Mouse (Mus musculus): Measurements from ENCODE around the gene Sgsm2. TPM values are rescaled to one million over a fixed set of nuclear protein-coding genes. Genes with fewer than 3 reads are reported as not detected.

The Sgsm2 gene
- polyA plus RNA-seq, 1 experiment from 2014 or later, result 6.0 TPM

DNA sequence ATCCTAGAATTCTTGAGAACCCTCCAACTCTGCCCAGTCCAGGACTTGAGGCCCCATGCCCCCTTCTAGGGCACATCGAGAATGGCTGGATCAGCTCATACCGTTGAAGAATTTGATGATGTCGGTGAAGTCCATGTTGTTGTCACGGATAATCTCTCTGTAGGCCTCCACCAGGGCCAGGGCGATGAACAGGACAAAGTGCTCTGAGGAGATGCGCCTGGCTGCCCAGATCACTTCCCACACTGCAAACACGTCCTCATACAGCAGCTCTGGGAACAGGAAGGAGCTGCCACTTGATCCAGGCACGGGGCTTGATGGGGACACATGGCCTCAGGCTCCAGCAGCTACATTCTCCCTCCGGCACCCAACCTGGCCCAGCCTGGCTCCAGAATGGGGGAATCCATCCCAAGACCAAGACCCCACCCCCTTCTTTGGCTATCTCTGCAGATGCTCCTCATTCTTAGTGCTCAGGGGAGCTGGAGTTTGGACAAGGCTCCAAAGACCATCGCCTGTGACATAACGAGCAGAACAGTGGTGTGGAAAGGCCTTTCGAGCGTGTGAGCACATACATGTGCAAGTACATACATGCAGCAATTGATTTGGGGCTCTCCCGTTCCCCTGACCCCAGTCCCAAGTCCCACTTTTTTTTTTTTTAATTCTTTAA, 45.7 kb downstream of the Sgsm2 start:
- no peaks in the 10 kb centered on the region for H3K36me3 ChIP-seq (ENCODE audit: control insufficient read depth, insufficient read depth, low read length)
- H3K27ac ChIP-seq (ENCODE audit: low read length), result no peak overlapping the region
- H3K9me3 ChIP-seq (replicated peaks; ENCODE audit: control insufficient read depth, low read length), result no peaks in the 10 kb centered on the region
- ATAC-seq (ENCODE audit: insufficient read depth, low FRiP score), result no peak
- no peaks in the 10 kb centered on the region for H3K27me3 ChIP-seq (ENCODE audit: control insufficient read depth, insufficient read depth, low read length)
- H3K4me1 ChIP-seq (ENCODE audit: control insufficient read depth, insufficient read depth, low read length), result peaks cover 11% of the 10 kb centered on the region
- no peak overlapping the region for H3K4me3 ChIP-seq (replicated peaks; ENCODE audit: low read length)
- H3K4me2 ChIP-seq (ENCODE audit: low read depth, low read length), result no peak overlapping the region
- 81% methylated on average over 14 of the region's 14 CpGs for WGBS
- H3K9ac ChIP-seq (ENCODE audit: low read length), result no peak overlapping the region

DNA sequence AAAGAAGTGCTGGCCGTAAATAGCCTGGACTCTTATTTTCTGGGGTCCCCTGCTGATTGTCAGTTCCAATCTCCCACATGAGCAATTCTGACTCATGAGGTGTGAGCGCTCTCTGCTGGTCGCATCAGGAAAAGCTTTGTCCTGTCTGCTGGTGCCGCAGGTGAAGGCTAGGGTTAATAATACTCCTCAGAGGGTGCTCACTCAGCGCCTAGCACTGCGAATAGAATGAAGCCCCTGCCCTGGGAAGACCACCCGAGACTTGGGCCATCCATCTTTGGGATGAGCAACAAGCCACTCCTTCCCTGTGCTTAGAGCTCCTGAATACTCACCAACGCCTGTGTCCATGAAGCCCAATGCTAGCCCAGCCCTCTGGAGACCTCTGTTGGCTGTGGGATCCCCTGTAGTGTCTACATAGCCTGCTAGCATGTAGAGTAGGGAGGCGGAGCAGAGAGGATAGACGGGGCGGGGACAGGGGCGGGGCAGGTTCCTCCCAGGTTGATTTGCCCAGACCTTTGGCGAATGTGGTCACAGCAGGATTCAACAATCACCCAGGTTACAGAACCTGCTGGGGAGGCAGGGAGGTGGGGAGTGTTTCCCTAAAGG, 48.8 kb downstream of the Sgsm2 start:
- WGBS, result 8% methylated on average over 13 of the region's 13 CpGs
- H3K27ac ChIP-seq (ENCODE audit: low read length), result peak overlapping the region; percentile 50

DNA sequence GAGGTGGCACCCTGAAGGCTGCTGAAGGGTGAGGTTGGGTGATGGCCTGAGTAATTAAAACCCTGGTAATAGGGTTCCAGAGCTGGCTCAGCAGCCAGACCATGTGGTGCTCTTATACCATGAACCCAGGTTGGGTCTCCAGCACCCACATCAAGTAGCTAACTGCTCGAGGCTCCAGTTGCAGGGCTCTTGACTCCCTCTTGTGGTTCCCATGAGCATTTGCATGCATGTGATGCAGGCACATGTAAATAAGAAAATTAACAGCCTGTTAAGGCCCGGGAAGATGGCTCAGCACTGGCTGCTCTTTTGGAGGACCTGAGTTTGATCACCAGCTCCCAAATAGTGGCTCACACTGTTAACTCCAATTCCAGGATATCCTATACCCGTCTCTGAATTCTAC, 51.1 kb downstream of the Sgsm2 start:
- H3K4me3 ChIP-seq (replicated peaks; ENCODE audit: low read length), result no peak overlapping the region
- H3K27me3 ChIP-seq (ENCODE audit: control insufficient read depth, insufficient read depth, low read length), result no peaks in the 10 kb centered on the region
- H3K4me2 ChIP-seq (ENCODE audit: low read depth, low read length), result no peak overlapping the region
- no peak overlapping the region for H3K9ac ChIP-seq (ENCODE audit: low read length)
- WGBS, result 68% methylated on average over 3 of the region's 3 CpGs
- no peaks in the 10 kb centered on the region for H3K9me3 ChIP-seq (replicated peaks; ENCODE audit: control insufficient read depth, low read length)
- peaks cover 4% of the 10 kb centered on the region; the same call in 1 of the 2 replicates for H3K36me3 ChIP-seq (ENCODE audit: control insufficient read depth, insufficient read depth, low read length)
- H3K27ac ChIP-seq (ENCODE audit: low read length), result no peak overlapping the region
- H3K4me1 ChIP-seq (ENCODE audit: control insufficient read depth, insufficient read depth, low read length), result peaks cover 20% of the 10 kb centered on the region
- no peak for ATAC-seq (ENCODE audit: insufficient read depth, low FRiP score)

More for the DNA sequence above, 48.8 kb downstream of the Sgsm2 start:
- peak overlapping the region; percentile 23 for H3K4me2 ChIP-seq (ENCODE audit: low read depth, low read length)
- peaks cover 18% of the 10 kb centered on the region for H3K4me1 ChIP-seq (ENCODE audit: control insufficient read depth, insufficient read depth, low read length)
- H3K9ac ChIP-seq (ENCODE audit: low read length), result peak overlapping the region; percentile 9; the same call in 1 of the 2 replicates
- H3K4me3 ChIP-seq (replicated peaks; ENCODE audit: low read length), result no peak overlapping the region
- ATAC-seq (ENCODE audit: insufficient read depth, low FRiP score), result peak; percentile 82
- no peaks in the 10 kb centered on the region for H3K27me3 ChIP-seq (ENCODE audit: control insufficient read depth, insufficient read depth, low read length)
- no peaks in the 10 kb centered on the region for H3K9me3 ChIP-seq (replicated peaks; ENCODE audit: control insufficient read depth, low read length)
- peaks cover 4% of the 10 kb centered on the region; the same call in 1 of the 2 replicates for H3K36me3 ChIP-seq (ENCODE audit: control insufficient read depth, insufficient read depth, low read length)

DNA sequence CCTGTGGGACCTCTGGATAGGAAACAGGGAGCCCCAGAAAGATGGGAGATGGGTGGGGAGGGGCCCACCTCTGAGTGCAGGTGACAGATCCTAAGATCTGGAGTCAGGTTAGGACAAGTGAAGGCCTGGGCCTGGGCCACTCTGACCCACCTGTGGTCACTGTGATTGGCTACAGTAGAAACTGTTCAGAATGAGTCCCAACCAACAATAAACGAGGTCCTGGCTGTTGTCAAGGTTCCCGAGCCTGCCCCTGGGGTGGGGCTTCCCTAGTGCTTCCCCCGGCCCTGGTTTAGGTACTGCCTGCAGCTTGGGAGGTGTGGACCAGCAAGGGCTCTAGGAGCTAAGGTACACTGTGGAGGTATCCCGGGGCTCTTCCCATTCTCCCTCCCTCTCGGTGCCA, 53.1 kb downstream of the Sgsm2 start:
- no peak overlapping the region for H3K9ac ChIP-seq (ENCODE audit: low read length)
- H3K4me1 ChIP-seq (ENCODE audit: control insufficient read depth, insufficient read depth, low read length), result peaks cover 26% of the 10 kb centered on the region
- no peaks in the 10 kb centered on the region for H3K27me3 ChIP-seq (ENCODE audit: control insufficient read depth, insufficient read depth, low read length)
- 60% methylated on average over 5 of the region's 5 CpGs for WGBS
- H3K9me3 ChIP-seq (replicated peaks; ENCODE audit: control insufficient read depth, low read length), result no peaks in the 10 kb centered on the region
- no peak overlapping the region for H3K4me2 ChIP-seq (ENCODE audit: low read depth, low read length)
- H3K4me3 ChIP-seq (replicated peaks; ENCODE audit: low read length), result no peak overlapping the region
- no peak overlapping the region for H3K27ac ChIP-seq (ENCODE audit: low read length)
- H3K36me3 ChIP-seq (ENCODE audit: control insufficient read depth, insufficient read depth, low read length), result peaks cover 4% of the 10 kb centered on the region; the same call in 1 of the 2 replicates
- no peak for ATAC-seq (ENCODE audit: insufficient read depth, low FRiP score)

DNA sequence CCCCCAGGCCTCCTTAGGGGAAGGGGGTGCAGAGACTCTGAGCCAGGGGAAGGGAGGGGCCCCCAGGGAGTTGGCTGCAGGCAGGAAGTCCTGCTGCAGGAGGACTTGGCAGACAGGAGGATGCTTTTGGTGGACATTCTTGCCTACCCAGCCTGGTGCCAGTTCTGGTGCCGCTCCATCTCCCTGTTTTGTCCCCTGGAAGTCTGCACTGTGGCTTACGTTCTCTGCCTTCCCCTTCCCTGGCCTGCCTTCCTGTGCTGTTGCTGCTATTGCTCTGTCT, 53.5 kb downstream of the Sgsm2 start:
- H3K9ac ChIP-seq (ENCODE audit: low read length), result 0 out of 2 replicates have a peak overlapping the region, but pooled peaks have one; percentile 3
- no peak overlapping the region for H3K4me2 ChIP-seq (ENCODE audit: low read depth, low read length)
- no peaks in the 10 kb centered on the region for H3K9me3 ChIP-seq (replicated peaks; ENCODE audit: control insufficient read depth, low read length)
- H3K4me3 ChIP-seq (replicated peaks; ENCODE audit: low read length), result no peak overlapping the region
- no peak for ATAC-seq (ENCODE audit: insufficient read depth, low FRiP score)
- no peaks in the 10 kb centered on the region for H3K27me3 ChIP-seq (ENCODE audit: control insufficient read depth, insufficient read depth, low read length)
- peaks cover 4% of the 10 kb centered on the region; the same call in 1 of the 2 replicates for H3K36me3 ChIP-seq (ENCODE audit: control insufficient read depth, insufficient read depth, low read length)
- 79% methylated on average over 2 of the region's 2 CpGs for WGBS
- peaks cover 22% of the 10 kb centered on the region for H3K4me1 ChIP-seq (ENCODE audit: control insufficient read depth, insufficient read depth, low read length)
- no peak overlapping the region; the same call in 1 of the 2 replicates for H3K27ac ChIP-seq (ENCODE audit: low read length)

DNA sequence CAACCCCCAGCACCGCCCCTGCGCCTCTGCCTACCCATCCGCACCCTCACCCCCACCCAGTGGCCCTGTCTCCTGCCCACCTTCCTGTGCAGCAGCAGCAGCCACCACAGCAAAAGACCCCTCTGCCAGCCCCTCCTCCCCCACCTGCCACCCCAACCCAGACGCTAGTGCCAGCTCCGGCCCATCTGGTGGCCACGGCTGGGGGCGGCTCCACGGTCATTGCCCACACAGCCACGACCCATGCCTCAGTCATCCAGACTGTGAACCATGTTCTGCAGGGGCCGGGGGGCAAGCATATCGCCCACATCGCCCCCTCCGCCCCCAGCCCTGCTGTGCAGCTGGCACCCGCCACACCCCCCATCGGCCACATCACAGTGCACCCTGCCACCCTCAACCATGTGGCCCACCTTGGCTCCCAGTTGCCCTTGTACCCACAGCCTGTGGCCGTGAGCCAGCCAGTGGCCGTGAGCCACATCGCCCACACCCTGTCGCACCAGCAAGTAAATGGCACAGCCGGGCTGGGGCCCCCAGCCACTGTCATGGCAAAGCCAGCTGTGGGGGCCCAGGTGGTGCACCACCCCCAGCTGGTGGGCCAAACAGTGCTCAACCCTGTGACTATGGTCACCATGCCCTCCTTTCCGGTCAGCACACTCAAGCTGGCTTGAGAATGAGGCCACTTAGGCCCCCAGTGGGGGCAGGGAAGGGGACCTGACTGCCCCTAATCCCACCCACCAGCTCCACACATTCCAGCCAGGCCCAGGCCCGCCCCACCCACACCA, 54.0 kb downstream of the Sgsm2 start:
- Histone ChIP-seq H3K4me2 (ENCODE audit: low read depth, low read length) (no peak overlapping the region), H3K27ac (ENCODE audit: low read length) (no peak overlapping the region; the same call in 1 of the 2 replicates), H3K9me3 (replicated peaks; ENCODE audit: control insufficient read depth, low read length) (no peaks in the 10 kb centered on the region), H3K9ac (ENCODE audit: low read length) (peak overlapping the region; percentile 3; the same call in 1 of the 2 replicates), H3K4me1 (ENCODE audit: control insufficient read depth, insufficient read depth, low read length) (peaks cover 16% of the 10 kb centered on the region), H3K36me3 (ENCODE audit: control insufficient read depth, insufficient read depth, low read length) (peaks cover 4% of the 10 kb centered on the region; the same call in 1 of the 2 replicates), H3K4me3 (replicated peaks; ENCODE audit: low read length) (no peak overlapping the region), H3K27me3 (ENCODE audit: control insufficient read depth, insufficient read depth, low read length) (no peaks in the 10 kb centered on the region)
- ATAC-seq (ENCODE audit: insufficient read depth, low FRiP score), result no peak
- WGBS, result 88% methylated on average over 20 of the region's 22 CpGs

DNA sequence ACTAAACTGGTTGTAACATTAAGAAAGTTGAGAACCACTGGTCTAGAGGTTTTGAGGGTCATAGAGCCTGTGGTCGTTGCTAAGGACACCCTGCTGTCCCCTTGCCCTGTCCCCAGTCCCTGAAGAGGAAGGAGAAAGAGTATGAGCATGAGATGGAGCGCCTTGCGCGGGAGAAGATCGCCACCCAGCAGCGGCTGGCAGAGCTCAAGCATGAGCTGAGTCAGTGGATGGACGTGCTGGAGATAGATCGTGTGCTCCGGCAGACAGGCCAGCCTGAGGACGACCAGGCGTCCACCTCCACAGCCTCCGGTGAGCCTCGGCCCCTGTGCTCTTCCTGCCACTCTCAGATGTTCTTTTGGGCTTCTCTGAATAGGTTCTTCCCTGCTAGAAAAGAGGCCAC, 54.8 kb downstream of the Sgsm2 start:
- WGBS, result 85% methylated on average over 13 of the region's 13 CpGs
- Histone ChIP-seq H3K36me3 (ENCODE audit: control insufficient read depth, insufficient read depth, low read length) (peaks cover 4% of the 10 kb centered on the region; the same call in 1 of the 2 replicates), H3K4me1 (ENCODE audit: control insufficient read depth, insufficient read depth, low read length) (peaks cover 20% of the 10 kb centered on the region)

DNA sequence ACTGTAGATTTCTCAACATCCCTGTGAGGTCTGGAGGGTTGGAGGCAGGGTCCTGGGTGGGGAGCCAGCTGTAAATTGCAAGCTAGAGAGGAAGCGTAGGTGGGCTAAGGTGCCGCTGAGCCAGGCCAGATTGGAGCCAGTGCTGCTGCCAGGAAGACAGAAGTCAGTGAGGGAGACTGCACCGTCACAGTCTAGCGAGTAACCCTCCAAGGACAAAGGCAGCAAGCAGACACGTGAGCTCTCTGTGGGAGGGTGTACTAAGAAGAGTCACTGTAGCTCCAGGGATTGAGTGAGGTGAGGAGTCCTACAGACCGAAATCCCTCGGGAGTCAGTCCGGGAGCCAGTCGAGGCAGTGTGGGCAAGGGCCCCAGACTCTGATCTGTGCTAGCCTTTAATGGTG, 55.5 kb downstream of the Sgsm2 start:
- H3K4me3 ChIP-seq (replicated peaks; ENCODE audit: low read length), result no peak overlapping the region
- H3K9me3 ChIP-seq (replicated peaks; ENCODE audit: control insufficient read depth, low read length), result no peaks in the 10 kb centered on the region
- no peak overlapping the region for H3K27ac ChIP-seq (ENCODE audit: low read length)
- no peak for ATAC-seq (ENCODE audit: insufficient read depth, low FRiP score)
- no peak overlapping the region for H3K4me2 ChIP-seq (ENCODE audit: low read depth, low read length)
- WGBS, result 87% methylated on average over 9 of the region's 9 CpGs
- peaks cover 4% of the 10 kb centered on the region; the same call in 1 of the 2 replicates for H3K36me3 ChIP-seq (ENCODE audit: control insufficient read depth, insufficient read depth, low read length)
- H3K4me1 ChIP-seq (ENCODE audit: control insufficient read depth, insufficient read depth, low read length), result peaks cover 25% of the 10 kb centered on the region
- H3K27me3 ChIP-seq (ENCODE audit: control insufficient read depth, insufficient read depth, low read length), result no peaks in the 10 kb centered on the region
- peak overlapping the region; percentile 36; the same call in 1 of the 2 replicates for H3K9ac ChIP-seq (ENCODE audit: low read length)

More for the DNA sequence above, 54.8 kb downstream of the Sgsm2 start:
- H3K4me3 ChIP-seq (replicated peaks; ENCODE audit: low read length), result no peak overlapping the region
- H3K27me3 ChIP-seq (ENCODE audit: control insufficient read depth, insufficient read depth, low read length), result no peaks in the 10 kb centered on the region
- no peak for ATAC-seq (ENCODE audit: insufficient read depth, low FRiP score)
- no peak overlapping the region for H3K4me2 ChIP-seq (ENCODE audit: low read depth, low read length)
- H3K27ac ChIP-seq (ENCODE audit: low read length), result no peak overlapping the region
- H3K9ac ChIP-seq (ENCODE audit: low read length), result no peak overlapping the region
- no peaks in the 10 kb centered on the region for H3K9me3 ChIP-seq (replicated peaks; ENCODE audit: control insufficient read depth, low read length)

DNA sequence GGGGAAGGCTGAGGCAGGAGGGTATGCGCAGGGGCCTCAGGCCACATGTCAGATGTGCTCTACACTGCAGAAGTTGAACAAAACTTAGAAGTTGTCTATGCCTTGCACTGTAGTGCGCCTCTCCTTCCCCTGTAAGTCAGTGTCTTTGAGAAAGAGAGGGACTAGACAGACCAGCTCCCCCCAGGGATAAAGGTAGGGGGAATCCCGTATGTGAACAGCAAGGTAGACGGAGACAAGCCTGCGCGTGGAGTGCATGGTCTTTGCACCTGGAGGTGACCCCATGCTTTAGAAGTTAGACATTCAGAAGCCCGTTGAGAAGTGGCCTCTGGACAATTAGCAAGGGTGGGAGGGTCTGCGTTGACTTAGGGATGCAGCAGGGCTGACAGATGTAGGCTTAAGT, 56.1 kb downstream of the Sgsm2 start:
- Histone ChIP-seq H3K4me2 (ENCODE audit: low read depth, low read length) (no peak overlapping the region), H3K36me3 (ENCODE audit: control insufficient read depth, insufficient read depth, low read length) (peaks cover 3% of the 10 kb centered on the region; the same call in 1 of the 2 replicates), H3K27me3 (ENCODE audit: control insufficient read depth, insufficient read depth, low read length) (no peaks in the 10 kb centered on the region), H3K4me1 (ENCODE audit: control insufficient read depth, insufficient read depth, low read length) (peaks cover 25% of the 10 kb centered on the region), H3K9ac (ENCODE audit: low read length) (no peak overlapping the region), H3K4me3 (replicated peaks; ENCODE audit: low read length) (no peak overlapping the region), H3K27ac (ENCODE audit: low read length) (no peak overlapping the region), H3K9me3 (replicated peaks; ENCODE audit: control insufficient read depth, low read length) (no peaks in the 10 kb centered on the region)
- WGBS, result 69% methylated on average over 8 of the region's 8 CpGs
- no peak for ATAC-seq (ENCODE audit: insufficient read depth, low FRiP score)

Measured in stomach, embryonic 16.5 days (tissue).